Mouse (Mus musculus) bone marrow macrophage, adult 2 months (primary cell): ENCODE results near the gene Cdr2. TPM values are rescaled to one million over a fixed set of nuclear protein-coding genes. Genes with fewer than 3 reads are reported as not detected.

ENCODE experiments used
- polyA plus RNA-seq: library from polyadenylated mRNA; stranded (reverse); fragments of >200 nt; gene quantifications from 2 replicates; pipeline ENCODE4 v1.2.4, GENCODE M21; 2012; ENCODE audit not compliant: missing spikeins, insufficient read depth, insufficient read length

Gene Cdr2
- polyA plus RNA-seq, 1 experiment = 6.1 TPM

Other genes with a start within 250 kb of the Cdr2 start
- gene Vwa3a, start 243.0 kb downstream of the Cdr2 start, polyA plus RNA-seq = not detected in 2 replicates
- gene Gm5737, start 169.9 kb downstream of the Cdr2 start, polyA plus RNA-seq = not detected in 2 replicates
- 10.4 and 15.1 TPM in 2 replicates for gene Eef2k, start 139.5 kb downstream of the Cdr2 start, polyA plus RNA-seq
- 9.2 and 9.3 TPM in 2 replicates for gene Polr3e, start 64.6 kb downstream of the Cdr2 start, polyA plus RNA-seq
- gene Mfsd13b, start 197 bp upstream of the Cdr2 start, polyA plus RNA-seq = 3.3 TPM in 1 of 2 replicates, not detected in the other
- 40.7 and 43.4 TPM in 2 replicates for gene Mettl9, start 52.1 kb upstream of the Cdr2 start, polyA plus RNA-seq
- 188 and 191 TPM in 2 replicates for gene Igsf6, start 92.3 kb upstream of the Cdr2 start, polyA plus RNA-seq
- gene Otoa, start 99.3 kb upstream of the Cdr2 start, polyA plus RNA-seq = not detected in 2 replicates